Mouse (Mus musculus) liver, embryonic 12.5 days (tissue): ENCODE data around the gene Ppt1. TPM values are rescaled to one million over a fixed set of nuclear protein-coding genes. Genes with fewer than 3 reads are reported as not detected.
A peak's percentile ranks its signal among the peaks of the same experiment; 100 is the strongest.

Source experiments
- ATAC-seq: fragments of 200-750 bp; cut with Nextera tagmentation; 2 replicates; pipeline ENCODE4 v1.8.0; 2017; ENCODE audit warnings: moderate number of reproducible peaks, mild to moderate bottlenecking, moderate library complexity
- H3K27ac ChIP-seq: fragments of 300-500 bp; sonication (generic); 2 replicates; pipeline ENCODE4 v1.5.1; 2016; ENCODE audit warnings: mild to moderate bottlenecking
- H3K27me3 ChIP-seq: fragments of 300-500 bp; sonication (generic); replicated peaks from 2 replicates; pipeline ENCODE4 v1.6.1; 2016; ENCODE audit warnings: mild to moderate bottlenecking, moderate library complexity
- H3K36me3 ChIP-seq: fragments of 300-500 bp; sonication (generic); 2 replicates; pipeline ENCODE4 v1.6.1; 2016; ENCODE audit warnings: mild to moderate bottlenecking, moderate library complexity
- H3K4me1 ChIP-seq: fragments of 300-500 bp; sonication (generic); 2 replicates; pipeline ENCODE4 v1.6.1; 2016
- H3K4me2 ChIP-seq: fragments of 300-500 bp; sonication (generic); 2 replicates; pipeline ENCODE4 v1.6.1; 2016; ENCODE audit warnings: mild to moderate bottlenecking, moderate library complexity
- H3K4me3 ChIP-seq: fragments of 300-500 bp; sonication (generic); 2 replicates; pipeline ENCODE4 v1.5.1; 2016; ENCODE audit warnings: mild to moderate bottlenecking, moderate library complexity
- H3K9ac ChIP-seq: fragments of 300-500 bp; sonication (generic); 2 replicates; pipeline ENCODE4 v1.6.1; 2016; ENCODE audit warnings: mild to moderate bottlenecking, moderate library complexity
- H3K9me3 ChIP-seq: fragments of 300-500 bp; sonication (generic); replicated peaks from 2 replicates; pipeline ENCODE4 v1.6.1; 2016; ENCODE audit warnings: mild to moderate bottlenecking, moderate library complexity
- WGBS: fragments of 180-500 bp; shearing (Covaris S2); methylation state at CpG from one replicate; pipeline ENCODE4 v1.1.7; 2016; ENCODE audit not compliant: insufficient replicate concordance; 5-methylcytosine and 5-hydroxymethylcytosine counted together
- polyA plus RNA-seq: library from polyadenylated mRNA; unstranded; fragments of >200 nt; fragmentation: Nextera tagmentation; extraction: Ambion mirVana; gene quantifications from 2 replicates; pipeline ENCODE4 v1.2.1, GENCODE M21; 2016

The Ppt1 gene
- polyA plus RNA-seq, 1 experiment from 2014 or later = 25.0 TPM

DNA sequence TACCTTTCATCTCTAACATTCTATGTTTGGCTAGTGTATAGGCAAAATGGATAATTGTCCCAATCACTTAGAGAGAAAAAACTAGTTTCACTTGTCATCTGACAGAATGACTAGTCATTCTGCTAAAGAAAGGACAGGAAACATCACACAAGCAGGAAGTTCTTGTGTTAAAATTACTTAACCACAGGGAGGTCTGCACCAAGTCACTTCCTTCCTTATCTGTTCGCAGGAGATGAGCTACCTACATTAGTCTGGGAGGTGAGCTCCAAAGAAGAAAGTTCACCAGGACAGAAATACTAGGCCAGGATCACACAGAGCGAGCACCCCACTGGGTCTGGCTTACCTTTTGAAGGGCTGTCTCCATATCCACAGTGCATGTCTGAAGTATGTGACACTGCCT, 35.9 kb downstream of the Ppt1 start:
- H3K9me3 ChIP-seq = no peaks in the 10 kb centered on the region
- ATAC-seq = no peak
- no peak overlapping the region for H3K4me2 ChIP-seq
- H3K4me3 ChIP-seq = no peak overlapping the region
- WGBS = 19% methylated on average over 2 of the region's 2 CpGs
- peaks cover 49% of the 10 kb centered on the region for H3K36me3 ChIP-seq
- H3K9ac ChIP-seq = no peak overlapping the region
- peaks cover 56% of the 10 kb centered on the region for H3K4me1 ChIP-seq
- H3K27ac ChIP-seq = no peak overlapping the region
- H3K27me3 ChIP-seq = no peaks in the 10 kb centered on the region

DNA sequence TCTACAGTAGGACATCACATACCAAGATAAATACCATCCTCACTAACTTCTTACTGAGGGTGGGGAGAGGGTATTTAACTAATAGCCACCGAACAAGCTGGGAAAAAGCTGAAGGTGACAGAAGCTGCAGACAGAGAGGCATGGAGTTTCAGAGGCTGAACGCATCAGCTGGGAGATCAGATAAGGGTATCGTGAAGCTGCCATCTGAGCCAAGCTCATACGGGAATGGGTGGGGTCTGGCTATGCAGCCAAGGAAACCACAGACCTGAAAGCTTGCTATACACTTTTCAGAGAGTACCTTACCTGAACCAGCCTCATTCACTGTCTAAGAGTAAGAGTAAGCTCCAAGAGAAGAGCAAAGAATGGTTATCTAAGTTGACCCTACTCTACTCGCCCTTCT, 37.0 kb downstream of the Ppt1 start:
- 17% methylated on average over 5 of the region's 5 CpGs for WGBS
- peak overlapping the region; percentile 57 for H3K4me2 ChIP-seq
- ATAC-seq = peak; percentile 81

DNA sequence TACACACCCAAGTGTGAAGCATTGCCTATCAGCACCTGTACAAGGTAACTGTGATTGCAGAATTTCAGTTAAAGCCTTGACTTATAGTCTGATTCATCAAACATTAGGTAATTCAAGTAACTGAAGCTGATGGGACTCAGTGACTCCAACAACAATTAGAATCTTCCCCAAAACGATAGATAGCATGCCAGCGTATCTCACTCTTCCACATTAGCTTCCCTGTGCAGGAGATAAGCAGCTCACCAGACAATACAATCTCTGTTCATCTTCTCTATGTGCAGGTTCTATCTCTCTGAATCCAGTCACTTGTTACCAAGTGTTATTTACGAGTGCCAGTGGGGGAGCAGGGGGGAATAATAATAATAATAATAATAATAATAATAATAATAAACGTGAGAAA, 37.5 kb downstream of the Ppt1 start:
- peak; percentile 57 for ATAC-seq
- H3K4me3 ChIP-seq = peak overlapping the region; percentile 22; the same call in 1 of the 2 replicates

More for the DNA sequence above, 37.0 kb downstream of the Ppt1 start:
- peak overlapping the region; percentile 22 for H3K4me3 ChIP-seq
- H3K27ac ChIP-seq = peak overlapping the region; percentile 49; the same call in 1 of the 2 replicates
- no peaks in the 10 kb centered on the region for H3K9me3 ChIP-seq
- H3K9ac ChIP-seq = 0 out of 2 replicates have a peak overlapping the region, but pooled peaks have one; percentile 0
- H3K27me3 ChIP-seq = no peaks in the 10 kb centered on the region
- H3K36me3 ChIP-seq = peaks cover 43% of the 10 kb centered on the region
- peaks cover 59% of the 10 kb centered on the region for H3K4me1 ChIP-seq

DNA sequence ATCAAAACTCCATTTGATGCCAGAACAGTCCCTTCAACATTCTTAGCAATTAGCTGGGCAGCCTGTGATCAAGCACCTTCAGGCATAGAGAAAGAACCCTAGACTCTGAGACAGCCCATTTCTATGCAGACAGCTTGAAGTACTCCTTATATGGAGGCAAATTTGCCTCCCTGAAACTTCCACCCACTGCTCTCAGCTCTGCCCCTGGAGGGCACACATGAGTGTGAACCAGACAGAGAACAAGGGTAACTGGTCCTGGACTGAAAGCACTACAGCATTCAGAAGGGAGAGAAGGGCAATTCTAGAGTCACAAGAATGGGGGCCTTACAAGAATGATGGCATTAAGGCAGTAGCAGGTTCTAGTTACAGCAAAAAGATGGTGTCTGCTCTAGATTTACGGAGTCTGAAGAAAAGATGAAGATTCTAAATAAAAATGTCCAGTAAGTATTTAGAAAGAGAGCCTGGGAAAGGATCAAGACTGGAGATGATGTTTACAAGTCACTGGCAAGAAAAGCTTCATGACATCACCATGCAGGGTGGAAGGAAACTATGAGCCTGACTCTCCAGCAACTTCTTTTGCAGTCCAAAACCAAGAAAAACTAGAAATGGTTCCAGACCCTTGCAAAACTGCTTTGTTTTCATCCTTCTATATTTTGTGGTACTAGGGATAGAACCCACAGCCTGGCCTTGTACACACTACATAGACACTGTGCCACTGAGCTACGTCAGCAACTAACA, 42.5 kb downstream of the Ppt1 start:
- ATAC-seq = no peak
- WGBS = 89% methylated on average over 2 of the region's 2 CpGs
- no peak overlapping the region for H3K9ac ChIP-seq
- no peak overlapping the region for H3K27ac ChIP-seq
- no peaks in the 10 kb centered on the region for H3K9me3 ChIP-seq
- H3K36me3 ChIP-seq = peaks cover 10% of the 10 kb centered on the region; the same call in 1 of the 2 replicates
- no peak overlapping the region for H3K4me2 ChIP-seq
- H3K4me1 ChIP-seq = peaks cover 67% of the 10 kb centered on the region
- no peaks in the 10 kb centered on the region for H3K27me3 ChIP-seq
- H3K4me3 ChIP-seq = no peak overlapping the region

More for the DNA sequence above, 37.5 kb downstream of the Ppt1 start:
- peak overlapping the region; percentile 49; the same call in 1 of the 2 replicates for H3K27ac ChIP-seq
- no peaks in the 10 kb centered on the region for H3K9me3 ChIP-seq
- peak overlapping the region; percentile 57 for H3K4me2 ChIP-seq
- no peaks in the 10 kb centered on the region for H3K27me3 ChIP-seq
- 0 out of 2 replicates have a peak overlapping the region, but pooled peaks have one; percentile 0 for H3K9ac ChIP-seq
- 25% methylated on average over 4 of the region's 4 CpGs for WGBS
- peaks cover 64% of the 10 kb centered on the region for H3K4me1 ChIP-seq
- peaks cover 37% of the 10 kb centered on the region for H3K36me3 ChIP-seq

DNA sequence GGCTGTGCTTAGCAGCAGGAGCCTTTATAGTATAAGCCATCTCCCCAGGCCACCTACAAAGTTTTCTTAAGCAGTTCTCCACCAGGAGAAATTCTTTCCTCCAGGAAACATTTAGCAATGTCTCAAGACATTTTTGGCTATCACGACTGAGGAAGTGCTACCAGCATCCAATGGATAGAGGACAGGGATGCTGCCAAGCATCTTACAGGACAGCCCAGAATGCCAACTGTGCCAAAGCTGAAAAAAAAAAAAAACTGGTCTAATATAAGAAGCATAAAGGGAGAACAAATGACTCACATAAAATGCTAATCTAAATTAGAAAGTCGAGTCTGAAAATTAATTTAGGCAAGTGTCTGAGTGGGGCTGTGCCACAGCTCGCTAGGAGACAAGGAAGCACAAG, 46.5 kb downstream of the Ppt1 start:
- Histone ChIP-seq H3K9ac (no peak overlapping the region; the same call in 1 of the 2 replicates), H3K36me3 (peaks cover 10% of the 10 kb centered on the region; the same call in 1 of the 2 replicates), H3K4me1 (peaks cover 63% of the 10 kb centered on the region), H3K27me3 (no peaks in the 10 kb centered on the region), H3K27ac (no peak overlapping the region), H3K9me3 (no peaks in the 10 kb centered on the region), H3K4me3 (no peak overlapping the region), H3K4me2 (no peak overlapping the region)
- 63% methylated on average over 3 of the region's 3 CpGs for WGBS
- no peak for ATAC-seq

DNA sequence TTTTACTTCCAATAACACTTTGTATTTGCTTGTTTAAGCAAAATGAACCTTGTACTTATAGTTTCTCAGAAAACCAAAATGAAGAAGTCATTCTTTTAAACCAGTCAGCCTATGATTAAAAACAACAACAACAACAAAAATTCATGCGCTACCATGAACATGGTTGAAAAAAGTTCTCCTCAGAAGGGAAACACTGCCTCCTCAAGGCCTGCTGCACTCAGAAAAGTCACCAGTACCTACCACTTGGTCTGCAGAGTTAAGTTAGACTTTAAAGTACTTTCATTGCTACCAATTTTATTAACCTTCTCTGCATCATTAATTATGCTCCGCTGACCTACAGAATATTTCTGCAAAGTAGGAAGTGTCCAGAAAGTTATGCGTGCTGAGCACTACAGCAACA, 47.3 kb downstream of the Ppt1 start:
- H3K9me3 ChIP-seq = no peaks in the 10 kb centered on the region
- no peak overlapping the region for H3K27ac ChIP-seq
- peak overlapping the region; percentile 89 for H3K4me2 ChIP-seq
- WGBS = 74% methylated on average over 3 of the region's 3 CpGs
- peak overlapping the region; percentile 90; the same call in 1 of the 2 replicates for H3K4me3 ChIP-seq
- no peaks in the 10 kb centered on the region for H3K27me3 ChIP-seq
- peaks cover 58% of the 10 kb centered on the region for H3K4me1 ChIP-seq
- H3K36me3 ChIP-seq = peaks cover 10% of the 10 kb centered on the region; the same call in 1 of the 2 replicates
- no peak for ATAC-seq
- peak overlapping the region; percentile 17; the same call in 1 of the 2 replicates for H3K9ac ChIP-seq

DNA sequence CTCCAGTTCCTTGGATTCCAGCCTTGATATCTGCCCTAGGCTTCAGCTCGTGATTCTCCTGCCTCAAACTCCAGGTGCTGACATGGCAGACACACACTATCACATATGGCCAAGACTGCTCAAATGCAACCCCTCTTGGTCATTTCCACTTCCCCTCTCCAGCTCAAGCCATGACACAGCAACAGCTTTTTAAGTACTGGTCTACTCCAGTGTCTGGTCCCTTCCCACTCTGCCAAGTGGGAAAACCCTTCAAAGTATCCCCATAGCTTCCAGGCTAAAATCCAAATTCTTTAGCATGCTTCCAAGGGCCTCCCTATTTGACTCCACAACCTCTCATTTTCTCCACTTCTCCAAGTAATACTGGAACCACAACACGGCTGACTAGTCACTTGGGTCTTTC, 48.0 kb downstream of the Ppt1 start:
- H3K27me3 ChIP-seq = no peaks in the 10 kb centered on the region
- H3K4me3 ChIP-seq = peak overlapping the region; percentile 90
- H3K4me1 ChIP-seq = peaks cover 56% of the 10 kb centered on the region
- H3K9ac ChIP-seq = peak overlapping the region; percentile 91
- H3K36me3 ChIP-seq = peaks cover 8% of the 10 kb centered on the region; the same call in 1 of the 2 replicates
- H3K9me3 ChIP-seq = no peaks in the 10 kb centered on the region
- WGBS = 20% methylated on average over 2 of the region's 2 CpGs
- peak overlapping the region; percentile 98 for H3K27ac ChIP-seq
- ATAC-seq = no peak
- peak overlapping the region; percentile 89 for H3K4me2 ChIP-seq

DNA sequence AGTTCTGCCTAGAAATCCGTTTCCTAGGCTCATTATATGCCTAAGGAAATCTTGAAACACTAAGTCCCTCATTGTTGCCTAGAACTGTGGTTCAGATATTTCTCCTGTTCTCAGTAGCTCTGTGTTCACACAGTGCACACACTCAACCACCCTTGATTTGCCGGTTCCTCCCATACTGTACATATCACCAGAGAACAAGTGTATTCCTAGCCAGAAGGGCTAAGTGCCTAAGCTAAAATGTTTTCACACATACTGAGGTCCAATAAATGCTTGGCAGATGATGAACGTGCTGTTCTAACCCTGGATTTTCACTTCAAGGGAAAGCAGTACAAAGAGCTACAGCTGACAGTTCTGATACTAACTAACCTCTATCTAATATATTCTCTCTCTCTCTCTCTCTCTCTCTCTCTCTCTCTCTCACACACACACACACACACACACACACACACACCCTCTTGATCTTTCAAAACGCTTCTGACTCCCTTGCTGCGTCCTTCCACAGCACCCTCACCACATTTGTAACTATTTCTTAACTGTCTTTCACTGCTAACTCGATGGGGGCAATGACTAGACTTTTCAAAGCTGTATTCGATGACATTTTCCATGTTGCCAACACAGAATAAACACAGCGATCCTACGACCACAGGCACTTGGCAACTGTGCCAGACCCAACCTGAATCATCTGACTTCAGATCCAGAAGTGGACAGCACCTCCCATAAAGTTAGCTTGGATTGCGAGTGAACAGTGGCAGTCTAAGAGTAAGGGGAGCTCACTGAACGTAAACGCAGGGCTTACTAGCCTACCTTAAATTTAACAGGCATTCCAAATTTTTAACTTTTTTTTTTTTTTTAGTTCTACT, 48.7 kb downstream of the Ppt1 start:
- Histone ChIP-seq H3K9ac (peak overlapping the region; percentile 91), H3K9me3 (no peaks in the 10 kb centered on the region), H3K36me3 (peaks cover 8% of the 10 kb centered on the region; the same call in 1 of the 2 replicates), H3K4me2 (peak overlapping the region; percentile 89), H3K4me3 (peak overlapping the region; percentile 90), H3K4me1 (peaks cover 58% of the 10 kb centered on the region), H3K27me3 (no peaks in the 10 kb centered on the region), H3K27ac (peak overlapping the region; percentile 98)
- no peak for ATAC-seq
- WGBS = 12% methylated on average over 12 of the region's 12 CpGs

DNA sequence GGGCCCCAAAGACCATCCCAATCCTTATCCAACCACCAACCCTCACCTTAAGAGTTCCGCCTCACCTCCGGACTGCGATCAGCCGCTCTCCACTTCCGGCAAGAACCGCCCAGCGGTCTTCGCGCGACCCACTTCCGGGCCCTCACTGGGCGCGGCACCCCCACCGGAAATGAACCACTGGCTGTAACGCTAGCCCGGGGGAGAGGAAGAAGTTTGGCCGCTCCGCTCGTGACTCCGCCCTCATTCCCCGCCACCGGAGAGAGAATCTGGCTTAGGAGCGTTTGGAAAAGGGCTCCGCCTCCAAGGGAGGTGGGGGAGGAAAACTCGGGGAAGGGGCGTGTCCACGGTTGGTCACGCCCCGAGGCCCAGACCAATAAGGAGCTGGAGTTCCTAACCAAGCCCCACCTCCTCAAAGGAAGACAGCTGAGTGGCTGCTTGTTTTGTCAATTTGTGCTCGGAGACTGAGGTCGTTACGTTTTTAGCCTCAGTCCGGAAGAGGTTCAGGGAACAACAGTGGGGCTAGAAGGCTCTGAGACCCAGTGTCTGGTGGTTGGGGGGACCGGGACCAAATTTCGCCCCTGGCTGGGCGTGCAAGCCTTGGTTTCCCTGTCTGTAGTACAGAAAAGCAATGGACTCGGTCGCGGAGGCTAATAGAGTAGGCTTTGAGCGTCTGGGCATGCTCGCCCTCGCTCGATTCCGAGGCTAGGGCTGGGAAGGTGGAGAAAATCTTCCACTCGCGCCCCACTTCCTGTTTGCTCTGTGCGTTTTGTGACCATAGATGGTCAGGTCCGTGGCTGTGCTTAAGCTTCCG, 49.9 kb downstream of the Ppt1 start, which contains the start of gene Cap1:
TSS of gene Cap1 (minus strand) at position 289 of the 811 bp plus-strand sequence.
- Histone ChIP-seq H3K27me3 (no peaks in the 10 kb centered on the region), H3K9ac (peak within 1 kb of the TSS; percentile 91), H3K4me3 (peak within 1 kb of the TSS; percentile 90), H3K9me3 (no peaks in the 10 kb centered on the region), H3K4me1 (peaks cover 63% of the 10 kb centered on the region), H3K27ac (peak within 1 kb of the TSS; percentile 98), H3K36me3 (peaks cover 8% of the 10 kb centered on the region; the same call in 1 of the 2 replicates), H3K4me2 (peak within 1 kb of the TSS; percentile 89)
- ATAC-seq = peak; percentile 93
- WGBS = under 1% methylated on average over 49 of the region's 49 CpGs

DNA sequence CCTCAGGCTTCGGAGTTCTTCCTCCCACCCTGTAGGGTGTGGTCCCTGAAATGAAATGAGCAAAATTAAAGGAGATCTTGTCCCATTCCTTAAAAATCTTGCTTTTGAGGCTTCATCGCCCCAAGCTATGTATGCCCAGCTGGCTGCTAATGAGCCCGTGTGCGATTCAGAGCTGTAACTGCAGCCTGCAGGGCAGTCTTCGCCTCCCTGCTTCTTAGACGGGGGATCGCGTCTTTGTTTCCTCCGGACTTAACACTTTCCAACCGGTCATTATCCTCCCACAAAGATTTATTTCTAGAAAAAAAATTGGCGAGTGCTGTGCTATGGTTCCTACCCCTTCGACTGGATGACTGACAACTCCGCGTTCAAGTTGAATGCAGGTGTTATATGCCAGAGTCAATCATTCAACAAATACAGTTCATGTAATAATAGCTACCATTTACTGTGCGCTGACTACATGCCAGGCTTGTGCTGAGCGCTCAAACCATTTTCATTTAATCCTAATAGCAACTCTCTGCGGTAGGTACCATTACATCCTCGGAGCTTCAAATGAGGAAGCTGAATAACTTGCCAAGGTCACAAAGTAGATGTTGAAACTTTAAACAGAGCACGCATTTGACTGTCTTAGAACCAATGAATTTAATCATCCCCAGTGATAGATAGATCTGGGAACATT, 50.7 kb downstream of the Ppt1 start:
- H3K9me3 ChIP-seq = no peaks in the 10 kb centered on the region
- ATAC-seq = no peak
- H3K9ac ChIP-seq = peak overlapping the region; percentile 91
- peak overlapping the region; percentile 89 for H3K4me2 ChIP-seq
- peaks cover 8% of the 10 kb centered on the region; the same call in 1 of the 2 replicates for H3K36me3 ChIP-seq
- 6% methylated on average over 19 of the region's 19 CpGs for WGBS
- H3K4me3 ChIP-seq = peak overlapping the region; percentile 90
- peak overlapping the region; percentile 98 for H3K27ac ChIP-seq
- H3K4me1 ChIP-seq = peaks cover 64% of the 10 kb centered on the region
- H3K27me3 ChIP-seq = no peaks in the 10 kb centered on the region
